Mouse (Mus musculus): Measurements from ENCODE around the gene Polr2c.
"Not testable (repeated sequence)": the region's sequence is repeated elsewhere in the genome, so short reads cannot be mapped to it uniquely, and the experiment has no call there.

Polr2c gene

DNA sequence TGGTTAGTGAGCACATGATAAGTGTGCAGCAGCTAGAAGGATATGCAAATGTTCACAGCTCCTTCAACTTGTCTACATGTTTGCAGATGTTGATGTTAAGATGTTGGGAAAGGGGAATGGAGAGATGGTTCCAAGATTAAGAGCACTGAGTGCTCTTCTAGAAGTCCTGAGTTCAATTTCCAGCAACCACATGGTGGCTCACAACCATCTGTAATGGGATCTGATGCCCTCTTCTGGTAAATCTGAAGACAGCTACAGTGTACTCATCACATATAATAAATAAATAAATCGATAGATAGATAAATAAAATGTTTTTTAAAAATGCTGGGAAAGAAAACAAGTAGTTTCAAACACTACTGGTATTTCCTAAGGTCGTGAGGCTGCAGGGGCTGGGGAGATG lies 16.1 kb upstream of the Polr2c start:
- DNase-seq = no peak

DNA sequence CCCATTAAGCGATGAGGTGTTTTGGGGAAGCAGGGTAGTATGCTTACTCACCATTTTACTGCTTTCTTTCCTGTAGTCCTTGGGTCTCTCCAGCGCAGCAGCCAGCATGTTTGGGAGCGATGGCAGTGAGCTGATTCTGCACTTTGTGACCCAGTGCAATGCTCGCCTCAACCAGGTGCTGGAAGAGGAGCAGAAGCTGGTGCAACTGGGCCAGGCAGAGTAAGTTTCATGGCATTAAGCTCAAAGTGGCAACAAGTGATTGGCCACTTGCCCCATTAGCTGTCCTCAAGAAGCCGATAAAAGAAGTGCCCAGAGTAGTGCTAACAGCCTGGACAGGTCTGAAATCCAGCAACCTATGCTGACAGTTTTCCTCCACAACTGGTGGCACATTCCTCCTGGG lies 7.2 kb upstream of the Polr2c start:
- no peak for DNase-seq

DNA sequence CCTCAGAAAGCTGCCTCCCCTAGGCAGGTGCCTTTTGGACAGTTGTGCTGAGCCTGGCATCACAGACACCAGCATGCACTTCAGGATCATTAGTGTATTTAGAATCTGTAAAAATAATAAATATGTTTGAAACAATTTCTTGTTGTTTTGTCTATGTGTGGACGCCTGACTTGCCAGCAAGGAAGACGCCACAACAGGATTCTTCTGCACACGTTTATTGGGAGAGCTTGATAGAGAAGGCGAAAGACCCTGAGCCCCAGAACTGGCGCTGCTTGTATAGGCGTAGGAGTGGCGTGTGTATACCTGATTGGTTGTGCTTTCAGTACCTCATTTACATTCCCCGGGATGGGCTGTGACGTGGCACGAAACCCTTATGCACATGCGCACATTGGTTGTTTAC lies 2.5 kb upstream of the Polr2c start:
- DNase-seq = not testable (repeated sequence)

DNA sequence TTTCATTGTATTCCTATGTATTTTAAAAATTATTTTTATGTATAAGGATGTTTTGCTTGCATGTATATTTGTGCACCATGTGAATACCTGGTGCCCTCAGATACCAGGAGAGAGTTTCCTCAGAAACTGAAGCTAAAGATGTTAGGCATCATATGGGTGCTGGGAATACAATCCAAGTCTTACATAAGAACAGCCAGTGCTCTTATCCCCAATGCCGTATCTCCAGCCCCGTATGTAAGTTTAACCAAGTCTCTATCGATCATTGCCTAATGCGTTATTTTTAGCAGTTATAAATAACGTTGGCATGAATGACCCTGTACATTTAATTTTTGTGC lies 272 bp upstream of the Polr2c start:
- DNase-seq = no peak

DNA sequence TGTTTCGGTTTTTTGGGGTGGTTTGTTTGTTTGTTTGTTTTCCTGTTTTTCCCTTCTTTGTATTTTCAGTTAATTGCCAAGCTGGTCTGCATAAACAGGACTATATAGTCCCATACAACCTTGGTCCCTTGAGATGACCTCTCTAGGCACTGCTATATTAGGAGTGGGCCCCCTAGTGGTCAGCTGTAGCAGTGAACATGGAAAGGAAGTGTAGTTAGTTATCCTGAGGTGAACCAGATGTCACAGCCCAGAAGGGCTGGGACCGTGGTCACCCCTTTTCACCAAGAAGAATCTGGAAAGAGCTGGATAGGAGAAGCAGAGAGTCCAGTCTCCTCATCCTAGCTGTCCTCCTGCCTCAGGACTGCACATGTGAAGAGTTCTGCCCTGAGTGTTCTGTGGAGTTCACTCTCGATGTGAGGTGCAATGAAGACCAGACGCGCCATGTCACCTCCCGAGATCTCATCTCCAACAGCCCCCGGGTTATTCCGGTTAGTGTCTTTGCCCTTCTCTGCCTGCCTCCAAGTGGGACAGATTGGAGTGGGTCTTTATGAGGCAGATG lies 4.2 kb downstream of the Polr2c start:
- peak; percentile 74 for DNase-seq

DNA sequence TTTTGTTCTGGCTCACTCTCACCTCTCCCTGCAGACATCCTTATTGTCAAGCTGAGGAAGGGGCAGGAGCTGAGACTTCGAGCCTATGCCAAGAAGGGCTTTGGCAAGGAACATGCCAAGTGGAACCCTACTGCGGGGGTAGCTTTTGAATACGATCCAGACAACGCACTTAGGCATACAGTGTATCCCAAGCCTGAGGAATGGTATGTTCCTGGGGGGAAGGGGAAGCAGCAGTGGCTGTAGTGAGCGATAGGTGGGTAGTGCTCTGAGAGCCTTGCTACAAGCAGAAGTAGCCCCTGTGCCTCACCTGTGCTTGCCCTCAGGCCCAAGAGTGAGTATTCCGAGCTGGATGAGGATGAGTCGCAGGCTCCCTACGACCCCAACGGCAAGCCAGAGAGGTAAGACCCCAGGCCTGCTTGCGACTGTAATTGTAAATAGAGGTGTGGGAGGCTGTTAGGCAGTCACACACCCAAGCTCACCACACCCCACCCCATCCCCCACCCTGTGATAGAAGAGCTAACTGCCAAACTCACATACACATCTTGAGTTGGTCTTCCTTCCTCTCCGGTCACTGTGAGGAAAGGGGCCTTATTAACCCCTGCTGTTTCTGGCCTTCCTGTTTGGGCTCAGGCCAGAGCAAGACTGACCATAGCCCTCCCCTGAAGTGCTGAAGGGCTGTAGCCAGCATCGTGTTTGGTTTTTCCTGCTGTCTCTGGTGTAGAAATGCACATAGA lies 5.4 kb downstream of the Polr2c start:
- DNase-seq = no peak

DNA sequence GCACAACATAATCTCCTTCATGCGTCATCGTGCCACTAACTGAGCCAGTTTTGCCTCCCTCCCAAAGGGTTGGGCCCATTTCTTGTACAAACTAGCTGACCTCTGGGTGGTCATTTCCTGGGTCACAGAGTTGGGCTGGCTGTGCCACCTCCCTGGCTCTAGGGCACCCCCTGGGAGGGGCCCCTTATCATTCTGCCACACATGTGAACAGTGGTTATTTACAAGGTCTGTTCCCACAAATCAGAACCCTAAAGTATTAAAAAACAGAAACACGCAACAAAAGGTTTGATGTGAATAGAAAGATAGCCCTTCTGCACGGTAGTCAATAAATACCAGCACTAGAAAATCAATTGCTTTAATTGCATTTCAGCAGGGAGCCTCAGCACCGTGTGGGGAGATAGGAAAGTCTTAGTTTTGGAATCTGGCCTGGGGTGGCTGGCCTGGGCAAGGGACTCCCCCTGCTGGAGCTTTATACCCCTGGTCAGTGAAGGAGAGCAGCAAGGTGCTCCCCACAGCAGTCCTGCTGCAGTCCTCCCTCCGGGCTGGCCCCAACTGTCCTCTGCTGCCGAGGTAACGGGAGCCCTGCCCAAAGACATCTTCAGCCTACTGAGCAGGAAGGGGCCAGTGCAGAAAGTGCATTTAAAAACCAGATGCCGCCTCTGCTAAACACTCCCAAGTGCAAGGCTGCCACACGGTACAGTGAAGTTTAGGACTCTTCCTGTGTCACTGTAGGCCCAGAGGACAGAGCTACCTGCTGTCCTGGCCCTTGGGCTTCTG lies 6.8 kb downstream of the Polr2c start:
- no peak for DNase-seq

DNA sequence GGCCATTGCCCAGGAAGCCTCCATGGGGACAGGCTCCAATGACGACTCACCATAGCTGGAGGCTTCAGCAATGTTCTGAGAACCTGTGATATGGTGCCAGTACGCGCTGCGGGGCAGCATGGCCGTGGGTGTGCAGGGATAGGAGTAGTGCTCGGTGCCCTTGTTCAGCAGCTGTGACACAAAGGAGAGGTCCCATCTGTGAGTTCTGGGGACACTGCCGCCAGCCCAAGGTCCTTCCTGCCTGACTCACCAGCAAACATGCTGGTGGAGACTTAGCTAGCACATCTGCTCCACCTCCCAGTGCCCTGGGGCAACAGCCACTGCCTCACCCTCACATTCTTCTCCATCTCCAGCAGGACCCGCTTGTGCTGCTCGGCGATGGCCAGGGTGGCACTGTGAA lies 8.0 kb downstream of the Polr2c start:
- DNase-seq = no peak

DNA sequence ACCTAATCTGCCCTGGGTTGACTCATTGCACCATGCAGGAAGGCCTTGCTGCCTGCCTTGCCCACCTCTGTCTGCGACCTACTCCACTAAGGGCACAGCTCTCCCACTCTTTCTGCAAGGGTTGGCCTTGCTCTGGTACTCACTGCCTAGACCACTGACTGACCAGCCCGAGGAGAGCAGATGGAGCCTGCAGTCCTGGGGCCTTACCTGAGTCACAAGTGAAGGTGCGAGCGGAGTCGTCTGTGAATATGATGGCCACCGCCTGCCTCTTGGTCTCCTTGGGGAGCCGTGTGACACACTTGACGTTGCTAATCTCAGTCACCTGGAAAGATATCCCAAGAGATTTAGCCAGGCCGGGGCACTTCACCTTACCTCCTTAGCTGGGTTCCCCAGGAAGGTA lies 9.7 kb downstream of the Polr2c start:
- DNase-seq = no peak

DNA sequence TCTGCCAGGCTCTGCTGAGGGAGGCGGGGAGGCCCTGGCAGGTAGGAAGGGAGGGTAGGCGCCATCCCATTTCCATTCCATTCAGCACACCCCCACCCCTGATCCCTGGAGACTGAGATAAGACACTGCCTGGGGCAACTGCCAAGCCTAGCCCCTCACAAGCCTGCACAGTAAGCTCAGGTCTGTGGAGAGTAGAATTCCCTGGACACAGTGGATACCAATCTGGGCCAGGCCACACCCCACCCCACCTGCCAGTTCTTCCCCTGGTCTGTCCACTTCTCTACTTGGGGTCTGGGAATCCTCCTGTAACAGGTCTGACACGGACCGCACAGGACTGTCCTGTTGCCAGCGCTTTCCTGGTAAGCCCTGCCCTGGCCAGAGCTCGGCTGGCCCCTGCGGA lies 11.9 kb downstream of the Polr2c start:
- no peak for DNase-seq

DNA sequence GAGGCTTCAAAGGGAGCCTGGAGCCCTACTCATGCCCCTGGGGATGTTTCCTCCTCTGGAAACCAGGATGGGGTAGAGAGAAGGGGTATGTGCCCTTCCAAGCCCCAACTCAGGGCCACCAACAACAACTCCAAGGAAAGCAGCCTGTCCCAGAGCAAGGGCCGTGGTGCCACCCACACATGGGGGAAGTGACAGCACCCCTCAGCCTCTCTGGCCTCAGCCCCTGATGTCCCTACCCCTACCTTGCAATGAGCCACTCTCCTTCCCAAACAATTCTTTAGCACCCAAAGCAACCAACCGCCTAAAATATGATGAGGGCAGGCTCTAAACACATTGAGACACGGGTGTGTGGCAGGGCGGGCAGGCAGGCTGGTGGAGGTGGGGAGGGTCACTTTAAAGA lies 12.8 kb downstream of the Polr2c start:
- DNase-seq = no peak

DNA sequence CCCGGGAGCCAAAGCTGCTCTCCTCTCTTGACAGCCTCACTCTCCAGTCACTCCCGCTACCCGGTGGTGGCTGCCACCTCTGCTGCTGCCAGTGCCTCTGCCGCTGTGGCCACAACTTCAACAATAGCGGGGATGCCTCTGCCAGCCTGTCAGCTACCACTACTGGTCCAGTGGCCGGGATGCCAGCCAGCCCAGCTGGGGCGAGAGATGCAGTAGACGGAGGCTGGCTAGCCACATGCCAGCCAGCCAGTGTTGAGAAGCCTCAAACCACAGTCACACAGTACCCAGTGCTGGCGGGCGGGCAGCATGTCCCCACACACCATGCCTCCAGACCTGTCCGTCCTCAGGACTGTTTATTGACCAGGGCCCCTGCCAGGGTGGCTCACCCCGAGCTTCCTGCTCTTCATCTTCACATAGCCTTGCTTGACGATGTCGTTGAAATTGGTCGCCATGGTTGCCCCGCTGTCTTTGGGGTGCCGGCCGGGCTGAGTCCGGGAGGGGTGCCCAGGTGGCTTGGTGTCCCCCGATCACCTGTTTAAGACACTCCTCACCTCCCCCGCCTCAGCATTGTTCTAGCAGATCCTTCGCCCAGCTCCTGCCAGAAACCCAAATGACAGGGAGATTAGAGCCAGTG lies 13.3 kb downstream of the Polr2c start:
- peak; percentile 48 for DNase-seq

DNA sequence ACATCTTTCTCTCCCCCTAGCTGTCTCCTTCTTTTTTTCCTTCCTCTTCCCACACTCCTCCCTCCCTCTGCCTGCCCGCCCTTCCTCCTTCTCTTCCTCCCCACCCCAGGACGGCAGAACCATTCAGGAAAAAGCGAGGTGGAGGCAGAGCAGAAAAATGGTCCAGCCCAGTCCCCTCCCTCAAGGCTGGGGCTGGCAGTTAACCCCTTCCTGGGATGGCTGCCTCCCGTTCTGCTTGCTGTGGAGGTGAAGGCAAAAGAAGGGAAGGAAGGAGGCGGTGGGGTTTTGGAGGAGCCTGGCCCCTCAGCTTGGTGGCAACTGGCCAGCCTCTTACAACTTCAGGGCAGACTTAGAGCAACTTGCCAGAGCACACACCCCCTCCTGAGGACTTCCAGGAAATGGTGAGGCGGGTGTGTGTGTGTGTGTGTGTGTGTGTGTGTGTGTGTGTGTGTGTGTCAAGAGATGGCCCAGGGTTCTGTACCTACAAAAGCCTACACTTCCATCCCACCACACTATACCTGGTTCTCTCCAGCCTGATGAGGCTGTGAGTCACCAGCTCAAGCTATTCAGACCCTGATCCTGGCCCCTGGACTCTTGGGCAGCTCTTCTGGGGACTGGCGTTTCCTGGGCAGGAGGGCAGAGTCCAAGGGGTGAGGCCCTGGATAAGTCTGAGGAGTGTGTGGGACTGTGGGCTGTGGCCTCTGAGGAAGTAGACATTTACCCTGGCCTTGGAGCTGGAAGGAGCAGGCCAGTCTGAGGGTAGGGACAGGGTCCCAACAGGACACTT lies 14.1 kb downstream of the Polr2c start:
- peak; percentile 85 for DNase-seq

DNA sequence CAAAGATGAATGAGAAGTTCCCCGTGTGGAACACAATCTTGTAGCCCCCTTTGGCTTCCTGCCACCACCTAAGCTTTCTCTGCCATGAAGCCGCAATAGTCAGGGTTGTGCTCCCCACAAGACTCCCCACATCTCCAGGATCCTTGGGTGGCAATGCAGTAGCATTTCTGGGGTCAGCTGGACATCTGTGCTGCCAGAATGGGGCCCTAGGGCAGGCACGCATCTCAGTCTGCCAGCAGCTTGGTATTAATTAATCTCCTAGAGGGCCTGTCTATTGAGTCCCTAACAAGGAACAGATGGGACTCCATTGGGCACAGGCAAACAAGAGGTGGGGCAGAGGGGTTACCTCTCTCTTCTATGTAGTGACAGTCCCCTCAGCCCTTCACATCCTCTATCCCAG lies 14.9 kb downstream of the Polr2c start:
- peak; percentile 76 for DNase-seq

DNA sequence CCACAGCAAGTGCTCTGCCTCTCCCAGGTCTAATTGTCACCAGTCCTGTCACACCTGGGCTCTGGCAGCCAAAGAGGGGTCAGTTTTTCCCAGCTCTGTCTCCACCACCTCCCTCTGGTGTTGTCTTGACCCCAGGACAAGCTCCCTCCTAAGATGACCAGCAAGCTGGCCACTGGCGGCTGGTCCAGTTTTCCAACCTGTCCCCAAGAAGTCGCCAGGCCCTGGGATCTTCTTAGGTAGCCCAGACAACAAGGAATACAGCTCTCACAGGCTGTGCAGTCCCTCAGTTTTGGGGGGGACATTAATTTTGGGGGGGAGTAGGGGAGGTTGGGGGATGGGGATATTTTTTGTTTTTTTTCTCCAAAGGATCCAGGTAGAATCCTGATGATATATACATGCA lies 15.3 kb downstream of the Polr2c start:
- DNase-seq = no peak

DNA sequence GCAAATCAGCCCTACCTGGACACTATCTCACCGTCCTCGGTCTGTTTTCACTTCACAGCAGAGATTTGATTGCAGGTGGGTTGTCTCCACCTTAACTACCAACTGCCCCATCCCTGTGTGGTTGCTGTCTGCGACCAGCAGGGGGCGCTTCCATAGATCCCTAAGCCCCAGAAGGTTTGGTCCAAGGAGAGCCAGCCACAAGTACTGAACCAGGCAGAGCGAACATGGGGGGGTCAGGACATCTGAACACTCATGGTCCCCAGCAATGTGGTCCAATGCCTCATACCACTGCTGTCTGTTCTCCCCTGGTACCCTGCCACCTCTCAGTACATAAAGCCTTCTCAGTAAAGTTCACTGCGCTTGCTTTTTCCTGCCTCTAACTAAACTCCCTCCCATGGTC lies 17.1 kb downstream of the Polr2c start:
- peak; percentile 78 for DNase-seq

DNA sequence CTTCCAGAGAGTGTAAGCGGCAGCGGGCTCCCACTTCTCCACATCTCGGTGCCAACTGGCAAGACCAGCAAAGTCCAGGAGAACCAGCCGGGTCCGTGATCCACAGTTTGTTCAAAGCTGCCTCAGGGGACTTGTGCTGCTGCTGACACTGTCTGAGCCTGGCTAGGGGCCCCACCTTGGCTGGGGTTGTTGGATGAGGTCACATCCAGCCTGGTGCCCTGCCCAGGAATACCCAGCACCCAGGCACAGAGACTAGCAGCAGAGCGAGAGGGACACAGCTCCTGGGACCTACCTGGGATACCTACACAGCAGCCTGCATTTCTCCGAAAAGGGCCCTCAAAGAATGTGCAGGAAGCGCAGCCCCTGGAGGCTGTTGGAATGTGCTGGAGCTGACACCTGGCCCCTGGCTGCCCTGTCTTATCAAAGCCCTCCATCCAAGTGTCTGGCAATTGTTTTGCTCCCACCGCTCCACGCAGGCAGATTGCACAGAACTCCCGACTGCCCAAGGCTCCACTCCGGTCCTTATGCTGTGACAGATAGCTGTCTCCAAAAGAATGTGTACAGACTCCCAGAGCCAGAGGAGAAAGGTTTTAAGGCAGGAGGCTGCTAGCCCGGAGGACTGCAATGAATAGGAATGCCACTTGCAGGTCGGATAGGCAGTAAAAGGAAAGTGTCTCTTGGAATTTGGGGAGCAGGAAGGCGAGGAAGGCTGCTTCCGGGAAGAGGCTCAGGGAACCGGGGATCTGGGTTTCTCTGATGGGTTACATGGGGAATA lies 18.0 kb downstream of the Polr2c start:
- DNase-seq = peak; percentile 9

DNA sequence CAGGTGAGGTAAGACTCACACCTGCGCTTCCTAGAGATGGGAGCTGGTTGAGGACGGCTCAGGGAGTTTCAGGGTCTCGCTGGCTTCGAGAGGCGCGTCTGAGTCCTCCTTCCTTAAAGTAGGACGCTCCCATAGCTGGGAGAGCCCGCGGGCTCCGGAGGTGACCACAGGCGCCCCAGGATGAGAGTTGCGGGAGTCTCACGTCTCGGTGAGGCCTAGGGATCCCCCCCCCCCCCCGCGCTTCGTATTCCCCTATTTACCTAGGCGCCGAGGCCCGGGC lies 18.6 kb downstream of the Polr2c start:
- no peak for DNase-seq

DNA sequence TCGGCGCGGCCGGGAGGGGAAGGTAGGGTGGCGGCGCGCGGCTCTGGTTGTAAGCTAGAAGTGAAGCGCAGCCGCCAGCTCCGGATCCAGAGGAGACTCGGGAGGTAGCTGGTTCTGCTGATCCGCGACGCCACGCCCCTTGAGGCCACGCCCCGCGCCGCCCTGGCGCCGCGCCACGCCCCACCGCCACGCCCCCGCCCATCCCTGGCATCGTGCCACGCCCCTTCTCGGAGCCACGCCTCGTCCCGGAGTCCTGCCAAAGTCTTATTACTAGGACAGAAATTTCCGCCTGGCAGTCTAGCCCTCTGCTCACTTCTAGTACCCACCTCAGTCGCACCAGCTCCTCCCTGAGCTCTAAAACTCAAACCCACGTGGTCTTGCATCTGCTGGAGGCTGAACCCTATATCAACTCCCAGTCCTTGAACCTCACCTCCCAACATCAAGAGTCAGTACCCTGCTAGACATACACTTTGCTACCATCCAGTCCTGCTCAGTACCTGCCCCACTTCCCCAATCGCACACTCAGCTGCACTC lies 19.0 kb downstream of the Polr2c start, which contains the start of gene Dok4:
Dok4 (minus strand) TSS at position 134 of the 534 bp plus-strand sequence.
- peak; percentile 87 for DNase-seq

DNA sequence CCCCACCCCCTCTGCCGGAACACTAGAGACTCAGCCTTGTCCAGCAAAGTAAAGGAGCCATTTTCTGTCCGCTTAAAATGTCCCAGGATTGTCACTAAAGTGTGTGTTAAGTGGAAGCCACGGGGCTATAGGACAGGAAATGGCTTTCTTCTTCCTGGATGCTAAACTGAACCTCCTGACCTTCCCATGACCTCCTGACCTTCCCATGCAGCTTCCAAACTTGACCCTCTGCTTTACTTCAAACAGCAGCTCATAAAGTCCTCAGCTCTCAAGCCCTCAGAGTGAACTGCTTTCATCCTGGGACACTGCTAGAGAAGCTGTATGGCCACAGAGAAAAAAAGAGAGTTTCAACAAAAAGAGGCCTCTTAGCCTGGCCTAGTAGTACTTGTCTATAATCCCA lies 19.6 kb downstream of the Polr2c start:
- no peak for DNase-seq

DNA sequence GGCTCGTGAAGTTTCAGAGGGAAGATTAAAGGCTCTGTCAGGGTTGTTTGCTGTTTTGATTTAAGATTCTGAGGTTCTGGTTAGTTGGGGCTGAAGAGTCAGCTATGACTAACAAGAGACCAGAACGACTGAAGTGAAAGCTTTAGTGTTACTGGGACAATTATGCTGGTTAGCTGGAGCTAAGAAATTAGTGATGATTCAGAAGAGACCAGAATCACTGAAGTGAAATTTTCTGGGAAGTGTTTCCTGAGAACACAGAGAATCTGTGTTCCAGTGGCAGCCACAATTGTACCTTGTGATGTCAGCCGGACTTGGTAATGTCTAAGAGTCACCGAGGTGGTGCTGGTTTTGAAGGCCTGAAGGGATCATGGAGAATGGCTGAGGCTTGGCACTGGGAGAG lies 23.5 kb downstream of the Polr2c start:
- no peak for DNase-seq

DNA sequence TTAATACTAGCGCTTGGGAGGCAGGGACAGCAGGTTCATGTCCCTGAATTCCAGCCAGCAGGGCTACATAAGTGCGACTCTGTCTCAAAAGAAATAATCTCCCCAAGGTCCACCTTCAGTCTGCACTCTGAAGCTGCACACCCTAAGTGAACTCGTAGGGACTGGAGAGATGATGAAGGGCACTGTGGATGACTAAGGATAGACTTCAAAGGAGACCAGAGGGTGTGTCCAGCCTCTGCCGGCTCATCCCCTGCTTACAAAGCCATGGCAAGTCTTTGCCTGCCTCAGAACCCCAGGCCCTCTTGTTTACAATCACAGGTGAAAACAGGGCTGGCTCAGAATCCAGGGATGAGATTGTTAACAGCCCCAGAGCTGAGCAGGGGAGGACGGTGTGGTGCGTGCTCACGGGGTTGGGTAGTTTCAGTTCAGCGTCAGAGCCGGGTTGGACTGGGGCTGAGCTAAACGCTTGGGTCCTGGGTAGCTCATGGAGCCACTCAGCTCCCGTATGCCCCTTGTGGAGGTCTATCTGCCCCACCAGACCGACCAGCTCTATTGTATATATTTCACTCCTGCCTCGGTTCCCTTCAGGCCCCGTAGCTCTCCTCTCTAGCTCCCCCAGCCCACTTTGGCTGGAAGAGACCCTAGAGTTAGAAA lies 31.3 kb downstream of the Polr2c start:
- no peak for DNase-seq

Data from retina, postnatal 1 day (tissue).